Mouse (Mus musculus) heart, embryonic 11.5 days (tissue): ENCODE measurements at regions not wholly inside any gene's neighbourhood (a gene's known extent, or its start where the extent isn't known, plus 50 kb on each side); places are given as distances from the start of the nearest gene placed in this dataset.

Experiments used
- ATAC-seq: fragments of 200-750 bp; cut with Nextera tagmentation; replicated peaks from 2 replicates; pipeline ENCODE4 v1.8.0; 2017; ENCODE audit warnings: moderate library complexity; ENCODE audit not compliant: insufficient number of reproducible peaks, low FRiP score, low TSS enrichment
- H3K27ac ChIP-seq: fragments of 300-500 bp; sonication (generic); 2 replicates; pipeline ENCODE4 v1.5.1; 2014; ENCODE audit warnings: mild to moderate bottlenecking, low read depth, low read length
- H3K27me3 ChIP-seq: fragments of 300-500 bp; sonication (generic); 2 replicates; pipeline ENCODE4 v1.6.1; 2014; ENCODE audit warnings: mild to moderate bottlenecking, low read length, mixed read lengths; ENCODE audit not compliant: control insufficient read depth, insufficient read depth
- H3K36me3 ChIP-seq: fragments of 300-500 bp; sonication (generic); 2 replicates; pipeline ENCODE4 v1.6.1; 2014; ENCODE audit warnings: mild to moderate bottlenecking, low read length, moderate library complexity, mixed read lengths; ENCODE audit not compliant: control insufficient read depth, insufficient read depth
- H3K4me1 ChIP-seq: fragments of 300-500 bp; sonication (generic); 2 replicates; pipeline ENCODE4 v1.6.1; 2014; ENCODE audit warnings: low read length; ENCODE audit not compliant: control insufficient read depth, insufficient read depth
- H3K4me2 ChIP-seq: fragments of 300-500 bp; sonication (generic); 2 replicates; pipeline ENCODE4 v1.6.1; 2014; ENCODE audit warnings: mild to moderate bottlenecking, moderate library complexity
- H3K4me3 ChIP-seq: fragments of 300-500 bp; sonication (generic); 2 replicates; pipeline ENCODE4 v1.5.1; 2014; ENCODE audit warnings: low read depth, low read length
- H3K9ac ChIP-seq: fragments of 300-500 bp; sonication (generic); 2 replicates; pipeline ENCODE4 v1.6.1; 2014; ENCODE audit warnings: mild to moderate bottlenecking, low read depth, low read length, moderate library complexity
- H3K9me3 ChIP-seq: fragments of 300-500 bp; sonication (generic); replicated peaks from 2 replicates; pipeline ENCODE4 v1.6.1; 2016; ENCODE audit warnings: low read length; ENCODE audit not compliant: control insufficient read depth
- WGBS: fragments of 180-500 bp; shearing (Covaris S2); extraction: QIAGEN DNeasy Blood & Tissue Kit; methylation state at CpG from one replicate; pipeline ENCODE4 v1.1.7; 2014; ENCODE audit not compliant: insufficient replicate concordance; 5-methylcytosine and 5-hydroxymethylcytosine counted together

- no peak overlapping the region for H3K4me3 ChIP-seq
- H3K27me3 ChIP-seq = no peaks in the 10 kb centered on the region
- H3K36me3 ChIP-seq = no peaks in the 10 kb centered on the region
- WGBS = 83% methylated on average over 6 of the region's 6 CpGs
- 0 out of 2 replicates have a peak, but pooled peaks cover 4% of the 10 kb centered on the region for H3K4me1 ChIP-seq
- H3K9me3 ChIP-seq = no peaks in the 10 kb centered on the region
- no peak for ATAC-seq
- H3K9ac ChIP-seq = no peak overlapping the region
- H3K27ac ChIP-seq = no peak overlapping the region
- H3K4me2 ChIP-seq = no peak overlapping the region
These were observed 131.5 kb upstream of the Eif4g2 start for GRCm38 (mm10) chr7:111214226-111214906.

GRCm38 (mm10) chr7:111212188-111212587 lies 129.4 kb upstream of the Eif4g2 start:
- H3K4me3 ChIP-seq = no peak overlapping the region
- no peaks in the 10 kb centered on the region for H3K9me3 ChIP-seq
- H3K27me3 ChIP-seq = no peaks in the 10 kb centered on the region
- H3K27ac ChIP-seq = no peak overlapping the region
- H3K4me1 ChIP-seq = 0 out of 2 replicates have a peak, but pooled peaks cover 4% of the 10 kb centered on the region
- WGBS = 59% methylated on average over 5 of the region's 5 CpGs
- no peak overlapping the region for H3K9ac ChIP-seq
- no peak for ATAC-seq
- no peaks in the 10 kb centered on the region for H3K36me3 ChIP-seq
- H3K4me2 ChIP-seq = no peak overlapping the region

- Histone ChIP-seq H3K4me3 (no peak overlapping the region), H3K9ac (no peak overlapping the region), H3K9me3 (no peaks in the 10 kb centered on the region), H3K27me3 (no peaks in the 10 kb centered on the region), H3K4me2 (no peak overlapping the region), H3K4me1 (0 out of 2 replicates have a peak, but pooled peaks cover 4% of the 10 kb centered on the region), H3K27ac (no peak overlapping the region), H3K36me3 (no peaks in the 10 kb centered on the region)
- WGBS = 70% methylated on average over 11 of the region's 11 CpGs
- no peak for ATAC-seq
These were observed 128.8 kb upstream of the Eif4g2 start for GRCm38 (mm10) chr7:111211641-111212040.

- Histone ChIP-seq H3K9ac (no peak overlapping the region), H3K36me3 (no peaks in the 10 kb centered on the region), H3K4me2 (no peak overlapping the region), H3K4me3 (no peak overlapping the region), H3K4me1 (0 out of 2 replicates have a peak, but pooled peaks cover 4% of the 10 kb centered on the region), H3K9me3 (no peaks in the 10 kb centered on the region), H3K27me3 (no peaks in the 10 kb centered on the region), H3K27ac (no peak overlapping the region)
- 88% methylated on average over 8 of the region's 8 CpGs for WGBS
- no peak for ATAC-seq
These were observed 127.5 kb upstream of the Eif4g2 start for GRCm38 (mm10) chr7:111210282-111210681.

- Histone ChIP-seq H3K27me3 (no peaks in the 10 kb centered on the region), H3K9ac (no peak overlapping the region), H3K27ac (no peak overlapping the region), H3K4me1 (no peaks in the 10 kb centered on the region), H3K36me3 (no peaks in the 10 kb centered on the region), H3K4me2 (no peak overlapping the region), H3K4me3 (no peak overlapping the region), H3K9me3 (no peaks in the 10 kb centered on the region; the same call in 1 of the 2 replicates)
- no peak for ATAC-seq
- WGBS = 72% methylated on average over 5 of the region's 5 CpGs
These were observed 123.0 kb upstream of the Eif4g2 start for GRCm38 (mm10) chr7:111205876-111206275.

GRCm38 (mm10) chr7:111198608-111199355 lies 116.0 kb upstream of the Eif4g2 start:
- Histone ChIP-seq H3K27me3 (no peaks in the 10 kb centered on the region), H3K4me1 (no peaks in the 10 kb centered on the region), H3K4me2 (no peak overlapping the region), H3K9ac (no peak overlapping the region), H3K27ac (no peak overlapping the region), H3K9me3 (no peaks in the 10 kb centered on the region), H3K4me3 (no peak overlapping the region), H3K36me3 (no peaks in the 10 kb centered on the region)
- ATAC-seq = no peak
- 71% methylated on average over 10 of the region's 10 CpGs for WGBS

- Histone ChIP-seq H3K4me1 (no peaks in the 10 kb centered on the region), H3K36me3 (no peaks in the 10 kb centered on the region), H3K27ac (no peak overlapping the region), H3K9me3 (no peaks in the 10 kb centered on the region), H3K4me3 (no peak overlapping the region), H3K4me2 (no peak overlapping the region), H3K9ac (no peak overlapping the region), H3K27me3 (no peaks in the 10 kb centered on the region)
- 0 out of 2 replicates have a peak, but pooled peaks have one; percentile 26 for ATAC-seq
- 48% methylated on average over 4 of the region's 4 CpGs for WGBS
These were observed 108.8 kb upstream of the Eif4g2 start for GRCm38 (mm10) chr7:111191674-111192073.

GRCm38 (mm10) chr7:111191216-111191615 lies 108.4 kb upstream of the Eif4g2 start:
- Histone ChIP-seq H3K27ac (no peak overlapping the region), H3K4me2 (no peak overlapping the region), H3K4me1 (no peaks in the 10 kb centered on the region), H3K9me3 (no peaks in the 10 kb centered on the region), H3K36me3 (no peaks in the 10 kb centered on the region), H3K9ac (no peak overlapping the region), H3K27me3 (no peaks in the 10 kb centered on the region), H3K4me3 (no peak overlapping the region)
- ATAC-seq = no peak
